ENCODE assay signal across 17 mouse cellular contexts in genomic region chr6:38671270-38671669, GRCm38 (mm10). TPM values are rescaled to one million over a fixed set of nuclear protein-coding genes. Genes with fewer than 3 reads are reported as not detected.
"Had no signal": no experiment of that assay in that cellular context is flagged by ENCODE, and none has a peak within 500 bp of the region (broad histone marks: within the 10 kb centered on the region; RNA-seq: fewer than 3 reads in every experiment).

No protein-coding gene starts in this region.

- DNase-seq: kidney, adult 18-20 months; kidney, postnatal 10 days; kidney, postnatal 4 days; lung, adult 2 months; lung, postnatal 4 days; retina, postnatal 1 day; right cerebral cortex, postnatal 14 days; thymus, postnatal 36 days had no signal

- H3K9ac ChIP-seq: limb, embryonic 12.5 days; midbrain, embryonic 12.5 days; neural tube, embryonic 13.5 days; stomach, embryonic 15.5 days had no signal

- H3K4me2 ChIP-seq: limb, embryonic 12.5 days; midbrain, embryonic 12.5 days; neural tube, embryonic 13.5 days; stomach, embryonic 15.5 days had no signal

- H3K4me1 ChIP-seq: limb, embryonic 12.5 days; midbrain, embryonic 12.5 days; neural tube, embryonic 13.5 days; stomach, embryonic 15.5 days had no signal

- ATAC-seq: lung, postnatal 0 days; midbrain, embryonic 16.5 days had no signal

- H3K27me3 ChIP-seq: midbrain, embryonic 12.5 days; neural tube, embryonic 13.5 days; stomach, embryonic 15.5 days had no signal

- H3K9me3 ChIP-seq: midbrain, embryonic 12.5 days; neural tube, embryonic 13.5 days; stomach, embryonic 15.5 days had no signal

- H3K27ac ChIP-seq: layer of hippocampus, adult 2 months; limb, embryonic 12.5 days; midbrain, embryonic 12.5 days; neural tube, embryonic 13.5 days; stomach, embryonic 15.5 days had no signal

- H3K4me3 ChIP-seq: layer of hippocampus, adult 2 months; limb, embryonic 12.5 days; megakaryocyte, embryonic 14.5 days; midbrain, embryonic 12.5 days; neural tube, embryonic 13.5 days; stomach, embryonic 15.5 days had no signal

- H3K36me3 ChIP-seq: limb, embryonic 12.5 days; midbrain, embryonic 12.5 days; neural tube, embryonic 13.5 days; stomach, embryonic 15.5 days had no signal

RNA-seq across cellular contexts. Expression of gene Clec2l, which starts 8.4 kb away (rescaled TPM):
- total RNA-seq: liver, adult 2 months had no signal
- polyA plus RNA-seq: liver, adult 2 months had no signal

RNA-seq across cellular contexts. Expression of gene Klrg2, which starts 34.2 kb away (rescaled TPM):
- total RNA-seq: liver, adult 2 months had no signal
- polyA plus RNA-seq: liver, adult 2 months; midbrain, embryonic 16.5 days had no signal
